Mouse (Mus musculus) embryonic facial prominence, embryonic 15.5 days (tissue): ENCODE results near the gene Nfib. TPM values are rescaled to one million over a fixed set of nuclear protein-coding genes. Genes with fewer than 3 reads are reported as not detected.

Experiments used
- ATAC-seq: fragments of 200-750 bp; cut with Nextera tagmentation; 2 replicates; pipeline ENCODE4 v1.8.0; 2017; ENCODE audit warnings: low read depth, moderate TSS enrichment; ENCODE audit not compliant: insufficient number of reproducible peaks, low FRiP score, low TSS enrichment
- H3K27ac ChIP-seq: fragments of 300-500 bp; sonication (generic); replicated peaks from 2 replicates; pipeline ENCODE4 v1.5.1; 2015; ENCODE audit warnings: mild to moderate bottlenecking, inconsistent platforms
- H3K27me3 ChIP-seq: fragments of 300-500 bp; sonication (generic); 2 replicates; pipeline ENCODE4 v1.6.1; 2015; ENCODE audit warnings: inconsistent platforms
- H3K36me3 ChIP-seq: fragments of 300-500 bp; sonication (generic); 2 replicates; pipeline ENCODE4 v1.6.1; 2015; ENCODE audit warnings: mild to moderate bottlenecking, inconsistent platforms
- H3K4me1 ChIP-seq: fragments of 300-500 bp; sonication (generic); 2 replicates; pipeline ENCODE4 v1.6.1; 2015; ENCODE audit warnings: inconsistent platforms
- H3K4me2 ChIP-seq: fragments of 300-500 bp; sonication (generic); replicated peaks from 2 replicates; pipeline ENCODE4 v1.6.1; 2015; ENCODE audit warnings: mild to moderate bottlenecking, inconsistent platforms
- H3K4me3 ChIP-seq: fragments of 300-500 bp; sonication (generic); replicated peaks from 2 replicates; pipeline ENCODE4 v1.5.1; 2015; ENCODE audit warnings: mild to moderate bottlenecking, inconsistent platforms
- H3K9ac ChIP-seq: fragments of 300-500 bp; sonication (generic); 2 replicates; pipeline ENCODE4 v1.6.1; 2015; ENCODE audit warnings: inconsistent platforms
- H3K9me3 ChIP-seq: fragments of 300-500 bp; sonication (generic); replicated peaks from 2 replicates; pipeline ENCODE4 v1.6.1; 2016; ENCODE audit warnings: inconsistent platforms
- WGBS: fragments of 180-500 bp; shearing (Covaris S2); methylation state at CpG from one replicate; pipeline ENCODE4 v1.1.7; 2015; 5-methylcytosine and 5-hydroxymethylcytosine counted together
- polyA plus RNA-seq: library from polyadenylated mRNA; unstranded; fragments of >200 nt; fragmentation: Nextera tagmentation; extraction: Ambion mirVana; gene quantifications from 2 replicates; pipeline ENCODE4 v1.2.1, GENCODE M21; 2015

Gene Nfib
- polyA plus RNA-seq, 1 experiment from 2014 or later = 85.7 TPM

DNA sequence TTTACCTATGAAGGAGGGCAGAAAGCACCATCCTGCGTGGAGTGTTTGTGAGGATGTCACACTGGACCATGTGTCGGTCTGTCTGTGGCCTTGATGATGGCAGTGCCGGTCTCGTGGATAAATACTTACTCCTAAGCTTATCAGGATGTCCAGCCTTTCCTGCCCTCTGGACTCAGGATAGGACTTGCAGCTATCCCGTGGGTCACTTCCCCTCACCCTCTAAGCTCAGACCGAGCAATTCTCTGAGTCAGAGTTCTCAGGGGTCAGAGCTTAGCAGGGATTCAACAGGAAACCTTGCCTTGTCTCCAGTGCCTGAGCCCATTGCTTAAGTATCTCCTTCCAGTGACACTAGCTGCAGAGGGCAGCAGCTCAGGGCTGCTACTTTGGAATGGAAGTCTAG, 4.1 kb upstream of the Nfib start:
- Histone ChIP-seq H3K4me1 (peaks cover 20% of the 10 kb centered on the region; the same call in 1 of the 2 replicates), H3K4me2 (no peak overlapping the region), H3K4me3 (no peak overlapping the region), H3K27ac (no peak overlapping the region), H3K27me3 (no peaks in the 10 kb centered on the region), H3K9ac (no peak overlapping the region), H3K36me3 (no peaks in the 10 kb centered on the region), H3K9me3 (no peaks in the 10 kb centered on the region)
- WGBS = 74% methylated on average over 6 of the region's 6 CpGs
- ATAC-seq = no peak

DNA sequence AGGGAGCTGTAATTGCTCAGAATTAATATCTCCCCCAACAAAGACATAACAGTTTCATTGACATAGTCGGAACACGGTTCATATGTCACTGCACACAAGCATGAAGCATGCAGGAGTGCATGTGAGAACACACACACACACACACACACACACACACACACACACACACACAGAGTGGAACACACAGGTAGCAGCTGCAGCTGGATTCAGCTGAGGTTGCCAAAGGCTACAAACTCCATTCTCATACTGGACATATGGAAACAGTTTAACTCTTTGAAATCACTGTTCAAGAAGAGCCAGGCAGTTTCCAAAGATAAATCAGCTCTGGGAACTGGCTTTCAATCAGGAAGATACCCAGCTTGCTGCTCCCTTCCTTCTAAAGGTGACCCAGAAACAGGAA, 462 bp upstream of the Nfib start:
- Histone ChIP-seq H3K27ac (no peak overlapping the region), H3K9me3 (no peaks in the 10 kb centered on the region), H3K4me3 (no peak overlapping the region), H3K4me2 (no peak overlapping the region), H3K9ac (no peak overlapping the region), H3K4me1 (peaks cover 22% of the 10 kb centered on the region; the same call in 1 of the 2 replicates), H3K27me3 (peaks cover 4% of the 10 kb centered on the region; the same call in 1 of the 2 replicates), H3K36me3 (no peaks in the 10 kb centered on the region)
- no peak for ATAC-seq
- WGBS = 19% methylated on average over 2 of the region's 2 CpGs

DNA sequence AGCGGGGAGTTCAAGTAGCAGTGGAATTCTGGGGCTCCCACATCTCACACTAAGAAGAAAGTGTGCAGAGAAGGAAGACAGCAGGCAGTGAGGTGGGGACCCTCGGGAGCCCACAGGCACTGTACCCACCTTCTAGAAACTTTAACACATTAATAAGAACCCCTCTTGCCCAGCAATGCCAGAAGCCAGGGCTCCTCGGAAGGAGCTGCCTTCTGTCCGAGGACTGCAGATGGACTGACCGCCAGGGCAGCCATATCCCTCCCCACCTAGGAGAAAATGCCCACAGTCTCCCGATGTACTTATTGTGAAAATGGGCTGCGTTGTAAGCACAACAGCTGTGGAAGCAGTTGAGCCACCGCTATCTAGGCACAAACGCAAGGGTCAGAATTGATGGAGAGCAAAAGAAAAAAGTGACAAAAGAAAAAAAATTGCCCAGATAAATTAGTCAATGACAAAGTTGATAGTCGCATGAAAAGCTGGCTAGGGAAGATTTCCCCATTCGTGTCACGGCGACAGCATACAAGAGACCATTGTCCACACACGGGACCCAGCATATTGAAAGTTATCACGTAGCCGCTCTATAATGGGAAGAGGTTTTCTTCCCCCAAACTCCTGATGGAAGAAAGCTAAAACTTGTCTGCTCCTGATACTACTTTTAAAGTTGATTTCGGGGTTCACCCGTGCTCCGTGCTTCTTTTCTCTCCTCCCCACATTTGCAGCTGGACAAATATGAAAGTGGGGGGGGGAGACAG, 1.3 kb downstream of the Nfib start:
- no peak for ATAC-seq
- H3K27ac ChIP-seq = 0 out of 2 replicates have a peak overlapping the region, but pooled peaks have one; percentile 28
- 71% methylated on average over 19 of the region's 19 CpGs for WGBS
- peaks cover 4% of the 10 kb centered on the region; the same call in 1 of the 2 replicates for H3K27me3 ChIP-seq
- H3K9me3 ChIP-seq = no peaks in the 10 kb centered on the region
- no peaks in the 10 kb centered on the region for H3K36me3 ChIP-seq
- no peak overlapping the region for H3K4me3 ChIP-seq
- H3K4me2 ChIP-seq = no peak overlapping the region; the same call in 1 of the 2 replicates
- no peak overlapping the region for H3K9ac ChIP-seq
- H3K4me1 ChIP-seq = peaks cover 22% of the 10 kb centered on the region; the same call in 1 of the 2 replicates

GRCm38 (mm10) chr4:82702808-82703207, 2.7 kb downstream of the Nfib start:
- Histone ChIP-seq H3K9ac (no peak overlapping the region), H3K4me2 (no peak overlapping the region), H3K4me1 (peaks cover 22% of the 10 kb centered on the region; the same call in 1 of the 2 replicates), H3K27ac (peak overlapping the region; percentile 28; the same call in 1 of the 2 replicates), H3K27me3 (peaks cover 4% of the 10 kb centered on the region; the same call in 1 of the 2 replicates), H3K36me3 (no peaks in the 10 kb centered on the region), H3K9me3 (no peaks in the 10 kb centered on the region), H3K4me3 (no peak overlapping the region)
- 33% methylated on average over 6 of the region's 6 CpGs for WGBS
- ATAC-seq = no peak

DNA sequence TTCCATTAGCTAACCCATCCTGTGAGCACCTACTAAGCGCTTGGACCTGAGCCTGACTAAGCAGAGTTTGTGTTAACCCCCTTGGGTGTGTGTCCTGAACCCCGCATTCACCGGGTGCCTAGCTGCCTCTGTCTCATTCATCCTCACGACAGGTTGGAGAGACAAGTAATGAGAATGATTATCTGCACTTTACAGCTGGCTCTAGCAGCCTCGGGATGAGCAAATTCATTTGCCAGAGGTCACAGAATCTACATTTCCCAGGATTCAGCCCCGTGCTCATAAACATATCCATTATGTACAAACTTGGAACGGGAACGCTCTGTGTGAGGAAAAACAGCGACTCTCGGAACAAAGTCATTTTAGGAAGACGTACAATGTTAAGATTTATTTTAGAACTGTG, 6.0 kb downstream of the Nfib start:
- no peaks in the 10 kb centered on the region for H3K36me3 ChIP-seq
- H3K27ac ChIP-seq = no peak overlapping the region
- H3K4me1 ChIP-seq = peaks cover 15% of the 10 kb centered on the region
- peaks cover 4% of the 10 kb centered on the region; the same call in 1 of the 2 replicates for H3K27me3 ChIP-seq
- 67% methylated on average over 11 of the region's 11 CpGs for WGBS
- no peak for ATAC-seq
- H3K9me3 ChIP-seq = no peaks in the 10 kb centered on the region
- H3K4me3 ChIP-seq = no peak overlapping the region
- H3K9ac ChIP-seq = no peak overlapping the region
- no peak overlapping the region for H3K4me2 ChIP-seq

DNA sequence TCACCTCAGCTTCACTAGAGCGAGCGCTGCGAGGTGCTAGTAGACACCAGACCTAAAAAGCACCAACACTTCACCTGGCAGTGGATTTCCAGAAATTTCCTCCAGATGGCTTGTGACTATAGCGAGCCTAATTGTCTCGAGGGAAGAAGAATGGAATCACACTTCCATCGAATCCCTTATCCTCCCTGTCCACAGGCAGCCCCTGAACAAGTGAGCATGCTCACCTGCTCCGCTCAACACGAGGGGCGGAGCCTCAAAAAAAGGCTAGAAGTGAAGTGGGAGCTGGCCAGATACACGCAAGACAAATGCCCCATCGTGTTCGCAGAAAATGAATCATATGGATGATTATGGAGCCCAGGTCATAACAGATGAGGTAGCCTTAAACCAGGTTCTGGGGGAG, 6.9 kb downstream of the Nfib start:
- H3K4me1 ChIP-seq = peaks cover 16% of the 10 kb centered on the region
- H3K27ac ChIP-seq = no peak overlapping the region
- H3K27me3 ChIP-seq = no peaks in the 10 kb centered on the region
- no peaks in the 10 kb centered on the region for H3K9me3 ChIP-seq
- no peak for ATAC-seq
- no peaks in the 10 kb centered on the region for H3K36me3 ChIP-seq
- no peak overlapping the region for H3K4me3 ChIP-seq
- H3K4me2 ChIP-seq = no peak overlapping the region
- WGBS = 82% methylated on average over 12 of the region's 12 CpGs
- no peak overlapping the region for H3K9ac ChIP-seq

DNA sequence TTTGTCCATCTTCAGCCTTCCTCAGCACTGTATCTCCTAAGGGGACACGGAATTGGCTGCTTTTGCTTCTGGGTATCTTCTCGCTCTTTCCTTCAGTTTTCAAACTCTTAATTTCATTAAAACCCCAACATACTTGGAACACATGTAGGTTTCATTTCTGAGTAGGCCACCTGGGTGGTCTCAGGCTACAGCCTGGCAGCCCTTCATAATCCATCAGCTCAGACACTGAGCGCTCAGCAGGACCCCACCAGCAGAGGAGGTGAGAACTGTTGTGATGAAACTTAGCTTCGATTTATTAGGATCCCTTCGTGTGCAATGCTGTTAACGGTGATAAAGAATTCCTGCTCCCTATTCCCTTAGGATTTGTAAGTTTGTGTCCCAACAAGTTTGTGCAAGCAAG, 8.4 kb downstream of the Nfib start:
- Histone ChIP-seq H3K4me3 (no peak overlapping the region), H3K9ac (no peak overlapping the region), H3K4me1 (peaks cover 24% of the 10 kb centered on the region), H3K9me3 (no peaks in the 10 kb centered on the region), H3K36me3 (no peaks in the 10 kb centered on the region), H3K27me3 (no peaks in the 10 kb centered on the region), H3K4me2 (no peak overlapping the region), H3K27ac (no peak overlapping the region)
- 59% methylated on average over 6 of the region's 6 CpGs for WGBS
- ATAC-seq = no peak

GRCm38 (mm10) chr4:82695760-82696501, 9.6 kb downstream of the Nfib start:
- H3K27me3 ChIP-seq = no peaks in the 10 kb centered on the region
- no peaks in the 10 kb centered on the region for H3K36me3 ChIP-seq
- no peak overlapping the region for H3K4me3 ChIP-seq
- H3K9me3 ChIP-seq = no peaks in the 10 kb centered on the region
- no peak overlapping the region for H3K4me2 ChIP-seq
- H3K27ac ChIP-seq = no peak overlapping the region
- no peak for ATAC-seq
- WGBS = 67% methylated on average over 5 of the region's 5 CpGs
- H3K9ac ChIP-seq = no peak overlapping the region
- H3K4me1 ChIP-seq = peaks cover 34% of the 10 kb centered on the region

- ATAC-seq = no peak
- 13% methylated on average over 3 of the region's 3 CpGs for WGBS
- Histone ChIP-seq H3K36me3 (no peaks in the 10 kb centered on the region), H3K4me3 (no peak overlapping the region), H3K9ac (no peak overlapping the region), H3K4me1 (peaks cover 45% of the 10 kb centered on the region), H3K9me3 (no peaks in the 10 kb centered on the region), H3K4me2 (0 out of 2 replicates have a peak overlapping the region, but pooled peaks have one; percentile 15), H3K27me3 (no peaks in the 10 kb centered on the region), H3K27ac (peak overlapping the region; percentile 71; the same call in 1 of the 2 replicates)
Measured at GRCm38 (mm10) chr4:82692009-82692326, 13.6 kb downstream of the Nfib start.

DNA sequence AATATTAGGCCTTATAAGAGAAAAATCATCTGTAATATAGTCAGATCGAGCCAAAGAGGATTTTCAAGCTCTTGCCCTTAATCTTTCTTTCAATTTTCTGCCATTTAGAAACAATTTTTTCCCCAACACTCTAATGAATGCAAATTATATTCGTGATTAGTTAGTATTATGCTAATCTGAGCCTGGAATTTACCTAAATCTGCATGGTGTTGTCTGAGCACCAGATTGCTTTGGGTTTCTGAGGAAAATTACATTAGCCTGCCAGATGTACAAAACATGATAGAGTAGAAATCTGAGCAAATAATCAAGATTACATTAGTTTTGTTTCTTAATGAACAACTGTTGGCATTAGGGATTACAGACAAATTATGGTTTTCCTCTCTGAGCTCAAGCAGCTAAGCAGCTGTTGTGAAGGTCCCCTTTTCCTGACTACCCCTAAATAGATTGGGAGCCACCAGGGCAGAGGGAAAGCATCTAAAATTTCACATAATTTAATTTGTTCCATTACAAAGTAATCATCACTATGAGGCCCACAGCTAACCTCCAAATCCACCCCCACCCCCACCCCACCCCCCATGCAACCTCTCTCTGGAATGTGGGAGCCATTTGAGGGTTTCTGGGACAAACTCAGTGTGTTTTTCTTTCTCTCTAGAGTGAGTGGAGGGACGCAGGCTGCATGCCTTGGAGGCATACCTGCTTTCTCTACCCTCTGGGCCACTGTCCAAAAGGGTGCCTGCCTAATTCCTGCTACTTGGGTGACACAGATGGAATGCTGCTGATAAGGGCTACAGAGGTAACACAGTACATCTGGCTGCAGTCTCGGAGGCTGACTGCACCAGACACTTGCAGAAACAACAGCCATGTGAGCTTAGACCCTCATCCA, 14.2 kb downstream of the Nfib start:
- H3K27me3 ChIP-seq = no peaks in the 10 kb centered on the region
- 21% methylated on average over 4 of the region's 4 CpGs for WGBS
- H3K4me3 ChIP-seq = no peak overlapping the region
- ATAC-seq = peak; percentile 35; the same call in 1 of the 2 replicates
- no peaks in the 10 kb centered on the region for H3K9me3 ChIP-seq
- H3K36me3 ChIP-seq = no peaks in the 10 kb centered on the region
- H3K4me2 ChIP-seq = no peak overlapping the region
- H3K27ac ChIP-seq = peak overlapping the region; percentile 44; the same call in 1 of the 2 replicates
- no peak overlapping the region for H3K9ac ChIP-seq
- peaks cover 45% of the 10 kb centered on the region for H3K4me1 ChIP-seq

DNA sequence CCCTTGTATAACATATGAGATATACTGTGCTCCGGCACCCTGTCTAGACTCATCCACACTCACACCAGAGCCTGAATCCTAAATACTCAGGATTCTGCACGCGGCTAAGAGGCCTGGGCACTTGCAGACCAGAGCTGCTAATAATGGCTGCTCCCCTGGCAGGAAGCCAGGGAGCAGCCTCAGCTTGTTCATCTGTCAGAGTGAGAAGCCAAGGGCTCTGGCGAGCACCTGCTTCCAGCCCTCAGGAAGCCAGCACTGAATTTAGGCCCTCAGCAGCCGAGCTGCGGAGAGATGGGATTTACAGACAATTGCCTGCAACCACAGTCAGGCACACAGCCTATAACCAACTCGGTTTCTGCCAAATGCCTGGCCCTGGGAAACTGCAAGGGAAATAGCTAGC, 15.3 kb downstream of the Nfib start:
- Histone ChIP-seq H3K9me3 (no peaks in the 10 kb centered on the region), H3K4me2 (no peak overlapping the region), H3K36me3 (no peaks in the 10 kb centered on the region), H3K27ac (no peak overlapping the region; the same call in 1 of the 2 replicates), H3K4me3 (no peak overlapping the region), H3K9ac (no peak overlapping the region), H3K4me1 (peaks cover 37% of the 10 kb centered on the region), H3K27me3 (no peaks in the 10 kb centered on the region)
- ATAC-seq = peak; percentile 59
- WGBS = 24% methylated on average over 7 of the region's 7 CpGs
